Mouse (Mus musculus): ENCODE data around the gene Zmat3. TPM values are rescaled to one million over a fixed set of nuclear protein-coding genes. Genes with fewer than 3 reads are reported as not detected.
A peak's percentile ranks its signal among the peaks of the same experiment; 100 is the strongest.

Zmat3 gene
- total RNA-seq, 2 experiments from 2014 or later = under 0.01 to 0.97 TPM

GRCm38 (mm10) chr3:32373236-32373635, 7.4 kb upstream of the Zmat3 start:
- ATAC-seq (replicated peaks; ENCODE audit: poor library complexity, severe bottlenecking) = no peak

- no peak for ATAC-seq (replicated peaks; ENCODE audit: poor library complexity, severe bottlenecking)
These were observed 6.7 kb upstream of the Zmat3 start for GRCm38 (mm10) chr3:32372470-32372869.

DNA sequence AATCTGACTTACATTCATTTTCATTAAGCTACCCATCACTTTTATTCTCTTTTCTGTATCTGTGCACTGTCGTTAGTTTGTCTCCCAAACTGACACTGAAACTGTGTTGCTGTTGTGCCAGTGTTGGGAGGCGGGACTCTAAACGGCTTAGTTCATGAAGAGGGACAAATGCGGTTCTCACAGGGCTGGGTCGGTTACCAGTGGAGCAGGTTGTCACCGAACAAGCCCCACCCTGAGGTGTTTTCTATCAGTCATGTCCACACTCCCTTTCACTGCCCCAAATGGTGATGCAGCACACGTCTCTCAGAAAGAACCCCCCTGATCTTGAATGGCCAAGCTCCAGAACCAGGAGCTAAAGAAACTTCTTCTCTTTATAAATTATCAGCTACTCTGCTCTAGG, 6.1 kb upstream of the Zmat3 start:
- no peak for ATAC-seq (replicated peaks; ENCODE audit: poor library complexity, severe bottlenecking)

DNA sequence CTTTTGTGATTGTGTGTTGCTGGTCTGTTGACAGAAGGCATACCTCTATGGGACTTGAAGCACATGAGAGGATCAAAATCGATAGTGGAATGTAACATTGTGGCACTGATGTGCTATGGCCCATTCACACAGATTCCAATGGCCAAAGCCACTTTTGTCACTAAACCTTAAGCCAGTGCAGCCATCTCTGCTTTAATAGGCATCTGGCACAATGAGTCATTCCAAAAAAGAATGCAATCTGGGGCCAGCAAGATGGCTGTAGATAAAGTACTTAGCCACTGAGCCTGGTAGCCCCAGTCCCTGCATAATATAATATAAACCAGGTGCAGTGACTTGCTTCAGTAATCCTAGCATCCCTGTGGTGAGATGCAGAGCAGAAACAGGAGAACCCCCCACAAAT, 1.7 kb upstream of the Zmat3 start:
- ATAC-seq (replicated peaks; ENCODE audit: poor library complexity, severe bottlenecking) = no peak

- no peak for ATAC-seq (replicated peaks; ENCODE audit: poor library complexity, severe bottlenecking)
These were observed 476 bp upstream of the Zmat3 start for GRCm38 (mm10) chr3:32366246-32366734.

- peak; percentile 32; the same call in 1 of the 2 replicates for ATAC-seq (replicated peaks; ENCODE audit: poor library complexity, severe bottlenecking)
These were observed 821 bp downstream of the Zmat3 start for GRCm38 (mm10) chr3:32364841-32365545.

DNA sequence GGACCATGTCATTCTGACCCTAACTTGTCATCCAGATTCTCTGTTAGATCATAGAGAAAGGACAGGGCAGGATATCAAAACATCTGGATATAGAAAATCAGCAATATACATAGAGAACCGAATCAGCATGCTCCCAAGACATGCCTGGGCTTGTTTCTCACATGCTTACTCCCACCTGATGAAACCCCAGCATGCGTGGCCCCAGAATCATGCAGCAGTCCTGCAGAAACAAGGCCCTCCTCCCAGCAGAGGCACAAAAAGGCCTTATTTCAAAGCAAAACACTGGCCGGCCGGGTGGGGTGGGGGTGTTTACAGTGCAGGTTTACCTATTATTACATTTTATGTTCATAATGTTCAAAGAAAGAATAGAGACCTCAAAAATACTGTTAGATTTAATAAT, 1.6 kb downstream of the Zmat3 start:
- ATAC-seq (replicated peaks; ENCODE audit: poor library complexity, severe bottlenecking) = no peak

DNA sequence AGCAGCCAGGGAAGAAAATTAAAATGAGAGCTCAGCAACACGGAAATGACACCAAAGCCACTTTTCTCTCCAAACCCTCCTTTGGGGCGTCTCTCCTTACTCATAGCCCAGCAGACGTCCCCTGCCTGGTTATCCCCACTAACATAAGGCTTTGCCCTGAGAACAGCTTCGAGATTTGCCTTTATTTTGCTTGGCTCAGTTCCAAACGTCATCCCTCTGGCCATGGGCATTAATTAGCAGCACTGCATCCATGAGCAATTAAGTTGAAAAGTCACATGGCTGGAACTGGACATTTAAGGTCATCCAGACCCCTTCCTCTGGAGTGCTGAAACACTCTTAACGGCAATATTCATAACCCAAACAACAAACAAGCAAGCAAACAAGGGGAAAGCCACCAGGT, 4.6 kb downstream of the Zmat3 start:
- ATAC-seq (replicated peaks; ENCODE audit: poor library complexity, severe bottlenecking) = no peak

DNA sequence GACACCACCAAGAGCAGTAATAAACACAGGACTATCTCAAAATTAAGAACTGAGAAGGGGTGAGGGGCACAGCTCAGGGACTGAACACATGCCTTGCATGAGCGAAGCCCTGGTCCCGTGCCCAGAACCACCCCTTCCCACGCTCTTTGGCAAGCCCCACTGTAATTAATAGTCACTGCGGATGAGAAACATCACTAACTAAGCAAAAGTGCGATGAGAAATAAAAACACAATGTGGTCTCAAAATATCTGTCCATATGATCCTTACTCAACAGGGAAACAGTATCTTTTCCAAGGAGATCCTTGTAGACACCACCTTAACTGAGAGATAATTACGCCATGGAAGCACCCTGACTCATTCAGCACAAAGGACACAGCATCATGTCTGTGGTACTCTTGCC, 17.9 kb downstream of the Zmat3 start:
- ATAC-seq (replicated peaks; ENCODE audit: poor library complexity, severe bottlenecking) = no peak

DNA sequence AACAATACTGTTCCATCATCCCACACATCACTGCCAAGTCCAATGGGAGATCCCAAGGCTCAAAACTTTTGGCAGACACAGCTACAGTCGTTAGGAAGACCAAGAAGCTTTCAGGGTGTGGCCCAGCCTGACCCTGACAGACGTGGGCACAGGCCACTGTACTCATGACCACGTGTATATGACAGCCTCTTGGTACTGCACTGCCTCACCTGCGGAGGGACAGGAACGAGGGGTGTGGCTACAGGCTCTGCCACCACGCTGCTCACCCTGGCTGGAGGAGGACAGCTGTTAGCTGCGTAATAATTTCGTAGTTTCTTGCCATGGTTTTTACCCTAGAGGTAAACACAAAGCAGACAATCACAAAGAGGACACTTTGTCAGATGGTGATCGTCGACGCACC, 20.6 kb downstream of the Zmat3 start:
- ATAC-seq (replicated peaks; ENCODE audit: poor library complexity, severe bottlenecking) = no peak

DNA sequence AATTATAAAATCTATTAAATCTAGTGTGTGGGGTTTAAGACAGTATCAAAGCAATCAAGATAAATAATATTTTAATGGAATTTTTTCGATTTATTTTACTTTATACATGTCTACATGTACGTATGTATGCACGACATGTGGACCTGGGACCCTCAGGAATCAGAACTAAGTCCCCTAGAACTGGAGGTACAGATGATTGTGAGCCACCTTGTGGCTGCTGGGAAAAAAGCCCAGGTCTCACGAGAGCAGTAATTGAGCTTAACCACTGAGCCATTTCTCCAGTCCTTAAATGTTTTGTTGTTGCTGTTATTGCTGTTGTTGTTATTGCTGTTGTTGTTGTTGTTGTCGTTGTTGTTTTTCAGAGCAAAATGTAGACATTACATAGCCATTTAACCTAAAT, 21.0 kb downstream of the Zmat3 start:
- ATAC-seq (replicated peaks; ENCODE audit: poor library complexity, severe bottlenecking) = no peak

GRCm38 (mm10) chr3:32343371-32343770, 22.4 kb downstream of the Zmat3 start:
- ATAC-seq (replicated peaks; ENCODE audit: poor library complexity, severe bottlenecking) = no peak

GRCm38 (mm10) chr3:32341434-32341833, 24.4 kb downstream of the Zmat3 start:
- no peak for ATAC-seq (replicated peaks; ENCODE audit: poor library complexity, severe bottlenecking)

DNA sequence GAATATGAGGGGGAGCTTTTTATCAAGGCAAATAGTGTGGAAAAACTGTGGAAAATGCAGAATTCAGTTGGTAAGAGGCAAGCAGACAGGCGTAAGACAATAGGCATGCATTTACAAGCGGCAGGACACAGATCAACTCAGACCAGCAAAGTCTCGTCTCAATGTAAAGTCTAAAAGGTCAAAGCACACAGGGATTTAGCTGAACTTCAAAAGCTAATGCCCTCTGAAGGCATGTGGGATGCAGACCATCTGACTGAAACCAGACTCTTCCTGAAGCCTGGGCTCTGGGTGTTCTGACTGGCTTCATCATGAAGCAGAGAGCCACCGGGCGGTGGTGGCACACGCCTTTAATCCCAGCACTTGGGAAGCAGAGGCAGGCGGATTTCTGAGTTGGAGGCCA, 27.6 kb downstream of the Zmat3 start:
- no peak for ATAC-seq (replicated peaks; ENCODE audit: poor library complexity, severe bottlenecking)

DNA sequence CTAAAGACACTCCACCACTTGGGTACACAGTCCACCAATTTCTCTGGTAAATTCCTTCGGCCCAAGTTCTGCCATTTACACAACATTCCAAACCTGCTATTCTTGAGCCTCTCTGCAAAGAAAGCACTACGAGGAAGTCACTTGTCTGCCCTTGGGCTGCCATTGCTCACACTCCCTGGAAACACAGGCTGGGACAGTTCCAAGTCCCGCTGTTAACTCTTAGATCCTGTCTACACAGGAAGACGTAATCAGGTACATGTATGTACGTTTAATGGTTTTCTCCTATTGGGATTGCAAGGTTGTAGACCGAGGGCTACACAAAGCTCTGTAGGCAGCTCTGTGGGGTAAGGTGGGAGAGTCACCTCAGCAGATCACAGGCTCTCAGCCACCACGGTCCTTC, 28.0 kb downstream of the Zmat3 start:
- ATAC-seq (replicated peaks; ENCODE audit: poor library complexity, severe bottlenecking) = no peak

GRCm38 (mm10) chr3:32334901-32335300, 30.9 kb downstream of the Zmat3 start:
- ATAC-seq (replicated peaks; ENCODE audit: poor library complexity, severe bottlenecking) = peak; percentile 27; the same call in 1 of the 2 replicates

GRCm38 (mm10) chr3:32333456-32334086, 32.2 kb downstream of the Zmat3 start:
- ATAC-seq (replicated peaks; ENCODE audit: poor library complexity, severe bottlenecking) = peak; percentile 91

GRCm38 (mm10) chr3:32317901-32318416, 47.9 kb downstream of the Zmat3 start:
- ATAC-seq (replicated peaks; ENCODE audit: poor library complexity, severe bottlenecking) = peak; percentile 69

DNA sequence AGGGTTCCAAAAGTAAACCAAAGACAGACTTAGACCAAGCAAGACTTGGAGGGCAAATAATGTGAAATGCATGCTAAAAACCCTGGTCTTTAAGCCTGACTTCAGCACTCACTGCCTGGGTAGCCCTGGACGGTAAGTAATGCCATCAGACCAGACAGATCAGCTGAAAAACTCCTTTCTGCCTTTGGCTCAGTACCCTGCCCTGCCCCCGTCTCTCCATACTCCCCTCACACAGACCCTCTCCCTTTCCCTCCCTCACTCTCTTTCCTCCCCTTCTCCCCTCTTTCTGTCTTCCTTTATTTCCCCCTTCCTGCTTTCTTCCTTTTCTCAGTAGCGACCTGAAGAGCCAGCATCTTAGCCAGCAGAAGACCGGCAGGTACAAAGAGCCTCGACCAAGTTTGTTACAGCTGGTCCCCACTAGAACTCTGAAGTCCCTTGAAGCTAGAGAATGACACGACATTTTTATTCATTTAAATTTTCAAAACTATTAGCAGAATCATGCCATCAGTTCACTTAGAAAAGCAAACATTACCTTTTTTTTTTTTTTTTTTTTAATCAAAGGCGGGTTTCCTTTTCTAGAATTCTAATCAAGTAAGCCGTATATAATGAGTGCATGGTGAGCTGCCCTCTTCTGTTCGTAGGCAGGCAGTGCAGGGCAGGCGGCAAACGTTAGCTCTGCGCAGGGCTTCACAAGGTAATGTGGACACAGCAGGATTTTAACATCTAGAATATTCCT, 48.5 kb downstream of the Zmat3 start:
- peak; percentile 87 for ATAC-seq (replicated peaks; ENCODE audit: poor library complexity, severe bottlenecking)

DNA sequence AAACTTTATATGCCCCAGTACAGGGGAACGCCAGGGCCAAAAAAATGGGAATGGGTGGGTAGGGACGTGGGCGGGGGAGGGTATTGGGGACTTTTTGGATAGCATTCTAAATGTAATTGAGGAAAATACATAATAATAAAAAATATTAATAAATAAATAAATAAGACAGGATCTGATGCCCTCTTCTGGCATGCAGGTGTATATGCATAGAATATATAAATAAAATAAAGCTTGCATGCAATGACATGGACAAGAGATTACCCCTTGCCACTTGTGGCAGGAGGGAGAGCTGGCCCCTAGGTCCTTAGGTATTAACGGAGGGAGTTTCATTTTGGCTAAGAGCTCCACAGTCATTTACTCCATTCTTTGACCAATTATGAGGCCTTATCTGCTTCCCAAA, 51.1 kb downstream of the Zmat3 start:
- ATAC-seq (replicated peaks; ENCODE audit: poor library complexity, severe bottlenecking) = no peak

GRCm38 (mm10) chr3:32304171-32304570, 61.6 kb downstream of the Zmat3 start:
- ATAC-seq (replicated peaks; ENCODE audit: poor library complexity, severe bottlenecking) = no peak

Measured in granulocyte monocyte progenitor cell, adult 5-6 weeks (primary cell).